Mouse (Mus musculus): ENCODE results near the gene Rpl27a.

Gene Rpl27a

DNA sequence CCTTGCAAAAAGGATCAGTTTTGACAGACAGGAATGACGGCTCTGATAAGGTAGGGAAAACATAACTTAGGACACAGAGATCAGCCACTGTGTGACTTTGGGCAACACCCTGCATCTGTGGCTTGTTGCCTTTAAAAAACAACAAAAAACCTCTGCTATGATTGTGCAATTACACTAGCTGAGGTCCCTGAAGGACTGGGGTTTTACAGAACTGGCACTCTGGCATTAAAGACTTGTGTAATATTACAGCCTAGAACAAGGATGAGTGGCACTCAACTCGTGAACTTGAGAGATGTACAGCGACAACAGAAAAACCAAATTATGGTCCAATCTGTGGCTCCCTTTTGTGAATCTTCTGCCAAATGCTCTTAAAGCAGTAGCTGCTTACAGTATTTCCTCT is 5.8 kb downstream of the Rpl27a start:
- peak in 1 of 2 experiments; percentile 65 for DNase-seq (ENCODE audit: inconsistent age in 2 of 2, low spot score in 1 of 2)

GRCm38 (mm10) chr7:109525740-109526663 is 7.1 kb downstream of the Rpl27a start:
- DNase-seq (ENCODE audit: inconsistent age in 2 of 2, low spot score in 1 of 2) = peak; percentile 50 to 56

DNA sequence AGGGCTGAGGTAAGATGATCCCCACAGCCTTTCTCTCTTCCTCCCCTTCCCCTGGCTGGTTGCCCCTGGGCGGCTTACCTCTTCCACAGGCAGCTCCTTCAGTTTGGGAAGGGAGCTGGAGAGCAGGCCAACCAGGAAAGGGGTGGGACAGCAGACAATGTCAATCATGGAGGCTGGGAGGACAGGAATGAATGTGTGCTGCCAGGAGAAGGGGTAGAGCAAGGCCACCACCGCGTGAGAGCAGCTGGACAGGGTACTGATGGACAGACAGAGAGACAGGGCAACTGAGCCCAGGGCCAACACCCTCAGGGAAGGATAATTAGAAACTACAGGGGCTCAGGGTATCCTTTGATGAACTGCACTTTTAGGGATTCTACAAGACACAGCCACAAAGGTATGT is 8.6 kb downstream of the Rpl27a start:
- DNase-seq (ENCODE audit: inconsistent age in 2 of 2, low spot score in 1 of 2) = peak; percentile 41 to 72

DNA sequence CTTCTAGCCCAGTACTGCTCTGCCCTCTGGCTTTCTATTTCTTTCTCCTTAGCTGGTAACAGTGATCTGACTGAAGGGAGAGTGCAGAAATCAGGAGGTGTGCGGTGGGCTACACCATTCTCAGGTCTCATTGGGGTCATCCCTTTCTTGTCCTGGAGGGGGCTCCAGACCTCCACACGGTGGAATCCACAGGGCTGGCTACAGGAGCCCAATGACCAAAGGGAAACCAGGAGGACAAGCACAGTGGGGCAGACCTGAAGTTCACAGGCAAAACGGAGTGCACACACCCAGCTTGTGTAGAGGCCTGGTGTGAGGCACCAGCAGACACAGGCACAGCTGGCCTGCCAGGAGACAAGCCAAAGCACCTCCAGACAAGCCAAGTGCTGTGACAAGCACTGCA is 9.4 kb downstream of the Rpl27a start:
- DNase-seq (ENCODE audit: inconsistent age in 2 of 2, low spot score in 1 of 2) = peak; percentile 60 to 85

GRCm38 (mm10) chr7:109529741-109530140 is 10.8 kb downstream of the Rpl27a start:
- peak; percentile 54 to 78 for DNase-seq (ENCODE audit: inconsistent age in 2 of 2, low spot score in 1 of 2)

DNA sequence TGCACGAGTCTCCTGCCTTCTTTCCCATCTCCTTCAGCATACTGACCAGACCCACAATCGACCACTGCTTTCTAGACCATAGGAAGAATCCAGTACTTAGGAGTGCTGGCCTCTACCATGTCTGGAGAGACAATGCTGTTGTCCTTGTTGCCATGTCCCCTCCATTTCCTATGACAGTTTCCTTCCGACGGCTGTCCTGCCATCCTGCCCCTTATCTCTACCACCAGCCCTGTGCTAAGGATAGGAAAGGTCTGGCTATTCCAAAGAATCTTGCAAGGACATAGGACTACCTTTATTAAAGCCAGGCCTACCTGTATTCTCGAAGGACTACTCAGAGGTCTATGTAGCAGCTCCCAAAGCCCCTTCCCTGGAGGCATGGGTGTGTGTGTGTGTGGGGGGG is 12.6 kb downstream of the Rpl27a start:
- DNase-seq (ENCODE audit: inconsistent age in 2 of 2, low spot score in 1 of 2) = no peak

DNA sequence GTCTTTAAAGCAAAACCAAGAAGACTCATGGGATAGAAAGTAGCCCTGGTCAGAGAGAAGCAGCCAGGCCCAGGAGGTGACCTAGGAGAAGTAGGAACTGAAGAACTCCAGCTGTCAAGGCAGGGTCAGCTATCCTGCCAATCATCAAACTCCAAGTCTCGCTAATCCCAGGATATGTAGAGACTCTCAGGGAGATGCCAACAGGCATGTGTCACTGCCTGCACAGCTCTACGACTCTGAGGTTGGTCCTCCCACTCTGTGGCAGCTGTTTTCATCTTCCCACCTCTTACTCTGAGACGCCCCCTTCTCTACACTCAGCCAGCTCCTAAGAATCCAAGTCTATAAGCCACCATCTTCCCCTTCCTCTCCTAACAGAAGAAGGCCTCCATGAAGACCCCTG is 13.7 kb downstream of the Rpl27a start:
- no peak for DNase-seq (ENCODE audit: inconsistent age in 2 of 2, low spot score in 1 of 2)

DNA sequence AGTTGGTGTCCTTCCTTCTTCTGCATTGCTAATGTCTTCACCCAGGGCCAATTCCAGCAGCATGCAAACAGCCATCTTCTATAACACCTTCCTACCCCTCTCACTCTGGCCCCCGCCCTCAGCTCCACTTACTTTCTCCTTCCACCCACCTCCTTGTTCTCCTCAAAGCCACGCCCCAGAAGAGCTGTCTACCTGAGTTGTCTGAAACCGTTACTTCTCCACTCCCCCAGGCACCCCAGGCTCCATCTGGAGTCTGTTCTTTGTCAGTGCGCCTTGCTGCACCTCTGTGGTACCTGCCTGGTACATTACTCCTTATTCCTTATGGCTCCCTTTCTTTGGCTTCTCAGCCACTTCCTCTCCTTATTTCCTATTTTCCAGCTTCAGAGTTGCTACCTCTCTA is 14.2 kb downstream of the Rpl27a start:
- DNase-seq (ENCODE audit: inconsistent age in 2 of 2, low spot score in 1 of 2) = no peak

DNA sequence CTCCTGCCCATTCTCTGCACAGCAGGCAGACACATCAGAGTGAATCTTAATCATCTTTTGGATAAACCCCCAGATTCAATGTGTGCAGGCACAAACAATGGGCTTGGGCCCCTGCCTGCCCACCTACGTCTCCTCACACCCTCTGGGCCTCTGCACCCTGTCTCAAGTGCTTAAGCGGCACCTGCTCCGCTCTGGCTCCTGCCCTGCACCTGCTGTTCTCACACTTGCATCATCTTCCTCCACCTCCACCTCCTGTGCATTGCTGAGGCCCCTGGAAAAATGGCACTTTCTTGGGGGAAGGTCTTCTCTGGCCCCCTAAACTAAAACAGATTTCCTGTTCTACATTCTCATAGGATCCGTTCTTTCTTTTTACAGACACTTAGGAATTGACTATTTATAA is 14.9 kb downstream of the Rpl27a start:
- DNase-seq (ENCODE audit: inconsistent age in 2 of 2, low spot score in 1 of 2) = no peak

DNA sequence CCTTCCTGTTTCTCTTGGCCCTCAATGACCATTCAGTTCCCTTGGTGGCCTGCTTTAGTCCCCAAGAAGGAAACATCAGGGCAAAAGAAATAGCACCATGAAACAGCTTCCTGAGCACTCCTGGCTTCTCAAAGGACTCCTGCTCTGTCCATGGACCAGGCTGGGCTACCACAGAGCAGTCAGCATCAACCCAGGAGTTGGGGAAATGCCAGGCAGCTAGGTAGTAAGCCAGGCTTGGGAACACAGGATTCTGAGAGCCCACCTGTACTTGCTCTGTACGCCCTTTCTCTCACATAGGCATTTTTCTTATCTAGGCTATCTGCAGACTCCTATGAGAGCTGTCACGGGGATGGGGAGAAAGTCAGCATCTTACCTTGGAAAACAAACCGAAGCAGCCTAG is 16.0 kb downstream of the Rpl27a start:
- DNase-seq (ENCODE audit: inconsistent age in 2 of 2, low spot score in 1 of 2) = no peak

GRCm38 (mm10) chr7:109536451-109536946 is 17.6 kb downstream of the Rpl27a start:
- peak in 1 of 2 experiments; percentile 59 for DNase-seq (ENCODE audit: inconsistent age in 2 of 2, low spot score in 1 of 2)

GRCm38 (mm10) chr7:109540902-109541301 is 22.0 kb downstream of the Rpl27a start:
- no peak for DNase-seq (ENCODE audit: inconsistent age in 2 of 2, low spot score in 1 of 2)

GRCm38 (mm10) chr7:109541609-109542363 is 22.8 kb downstream of the Rpl27a start:
- no peak for DNase-seq (ENCODE audit: inconsistent age in 2 of 2, low spot score in 1 of 2)

- no peak for DNase-seq (ENCODE audit: inconsistent age in 2 of 2, low spot score in 1 of 2)
Observed at GRCm38 (mm10) chr7:109542364-109542628, 23.3 kb downstream of the Rpl27a start.

GRCm38 (mm10) chr7:109544792-109545191 is 25.8 kb downstream of the Rpl27a start:
- DNase-seq (ENCODE audit: inconsistent age in 2 of 2, low spot score in 1 of 2) = no peak

- DNase-seq (ENCODE audit: inconsistent age in 2 of 2, low spot score in 1 of 2) = peak in 1 of 2 experiments; percentile 73
Observed at GRCm38 (mm10) chr7:109545255-109545993, 26.5 kb downstream of the Rpl27a start.

DNA sequence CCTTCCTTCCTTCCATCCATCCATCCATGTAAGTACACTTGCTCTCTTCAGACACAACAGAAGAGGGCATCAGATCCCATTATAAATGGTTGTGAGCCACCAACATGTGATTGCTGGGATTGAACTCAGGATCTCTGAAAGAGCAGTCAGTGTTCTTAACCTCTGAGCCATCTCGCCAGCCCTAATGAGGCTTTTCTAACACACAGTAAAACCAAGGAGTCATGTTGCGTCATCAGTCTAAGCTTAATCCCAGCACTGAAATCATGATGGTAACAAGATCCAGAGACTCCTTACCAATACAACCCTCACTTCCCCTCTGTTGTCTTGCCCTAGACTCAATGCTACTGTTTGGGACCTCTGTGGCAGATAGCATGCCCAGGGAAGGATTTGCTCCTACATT is 27.2 kb downstream of the Rpl27a start:
- DNase-seq (ENCODE audit: inconsistent age in 2 of 2, low spot score in 1 of 2) = no peak

DNA sequence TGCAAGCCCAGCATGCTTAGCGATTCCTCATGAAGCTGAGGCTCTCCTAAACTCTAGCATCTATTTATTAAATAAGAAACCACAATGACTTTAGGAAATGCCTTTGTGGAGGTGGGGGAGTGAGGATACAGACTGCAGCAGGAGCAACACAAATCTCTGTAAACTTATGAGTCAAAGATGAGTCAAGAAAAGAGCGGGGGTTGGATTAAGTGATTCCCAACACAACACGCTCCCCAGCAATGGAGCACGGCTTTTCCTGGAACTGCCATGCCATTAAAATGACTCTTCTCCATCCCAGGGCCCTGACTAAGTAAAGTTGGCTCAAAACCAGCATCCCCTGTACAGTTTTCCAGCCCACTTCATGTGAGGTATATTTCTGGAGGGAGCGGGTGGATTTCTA is 27.8 kb downstream of the Rpl27a start:
- peak in 1 of 2 experiments; percentile 80 for DNase-seq (ENCODE audit: inconsistent age in 2 of 2, low spot score in 1 of 2)

GRCm38 (mm10) chr7:109559536-109559935 is 40.6 kb downstream of the Rpl27a start:
- DNase-seq (ENCODE audit: inconsistent age in 2 of 2, low spot score in 1 of 2) = peak; percentile 75 to 89

DNA sequence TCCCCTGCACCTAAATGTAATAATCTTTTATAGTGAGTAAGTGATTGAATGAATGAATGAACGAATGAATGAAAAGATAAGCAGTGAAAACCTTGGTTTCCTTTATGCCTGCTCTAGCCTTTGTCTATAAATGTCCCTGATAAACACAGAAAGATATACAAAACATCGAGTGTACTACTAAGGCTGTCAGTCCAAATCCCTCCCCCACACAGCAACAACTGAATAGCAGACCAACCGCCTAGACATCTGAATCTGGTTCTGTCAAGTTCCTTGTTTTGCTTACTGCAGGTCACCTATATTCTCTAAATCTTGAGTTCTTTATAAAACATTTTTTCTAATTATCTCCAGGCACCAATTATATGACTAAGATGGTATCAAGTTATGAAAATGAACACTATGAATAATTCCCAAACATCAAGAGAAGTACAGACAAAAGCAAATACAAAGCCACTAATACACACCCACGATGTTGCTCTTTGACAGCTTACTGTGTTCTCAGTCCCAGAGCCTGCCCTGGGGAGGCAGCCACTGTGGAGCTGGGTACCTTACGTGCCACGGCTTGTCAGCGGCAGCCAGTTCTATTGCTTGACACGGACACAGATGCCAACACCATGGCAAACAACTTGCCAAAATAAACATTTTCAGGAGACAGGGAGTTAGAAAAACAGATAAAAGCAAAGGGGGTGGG is 42.7 kb downstream of the Rpl27a start:
- peak in 1 of 2 experiments; percentile 59 for DNase-seq (ENCODE audit: inconsistent age in 2 of 2, low spot score in 1 of 2)

GRCm38 (mm10) chr7:109562154-109562599 is 43.2 kb downstream of the Rpl27a start:
- DNase-seq (ENCODE audit: inconsistent age in 2 of 2, low spot score in 1 of 2) = no peak
